Mouse (Mus musculus): ENCODE results near the gene Plpp1. TPM values are rescaled to one million over a fixed set of nuclear protein-coding genes. Genes with fewer than 3 reads are reported as not detected.

Plpp1 gene
- polyA plus RNA-seq (2015; fragmentation: Nextera tagmentation; extraction: Ambion mirVana) = 126 and 137 TPM in 2 replicates

GRCm38 (mm10) chr13:112800597-112801380 lies at the start of gene Plpp1:
TSS of gene Plpp1 (plus strand) at chr13:112800792.
- Histone ChIP-seq H3K27ac (replicated peaks) (peak within 1 kb of the TSS; percentile 95), H3K4me1 (replicated peaks; ENCODE audit: control insufficient read depth, insufficient read depth) (0 out of 2 replicates have a peak, but pooled peaks cover 2% of the 10 kb centered on the region), H3K4me2 (replicated peaks; ENCODE audit: low read depth) (peak within 1 kb of the TSS; percentile 71), H3K27me3 (ENCODE audit: control insufficient read depth, insufficient read depth, low read length) (no peaks in the 10 kb centered on the region), H3K9ac (ENCODE audit: low read length) (peak within 1 kb of the TSS; percentile 83), H3K36me3 (ENCODE audit: control insufficient read depth, insufficient read depth, low read length) (peaks cover 3% of the 10 kb centered on the region; the same call in 1 of the 2 replicates), H3K4me3 (ENCODE audit: low read depth, low read length) (peak within 1 kb of the TSS; percentile 85), H3K9me3 (ENCODE audit: control insufficient read depth, low read length) (no peaks in the 10 kb centered on the region)
- under 1% methylated on average over 75 of the region's 83 CpGs for whole genome bisulfite sequencing
- peak; percentile 99 for ATAC-seq (ENCODE audit: low FRiP score, low TSS enrichment)
- TF ChIP-seq EP300 (optimal IDR thresholded peaks at IDR 0.05) (no peak), CTCF (IDR thresholded peaks at IDR 0.05; ENCODE audit: low read depth) (no peak)
- peak; percentile 98 for DNase-seq (ENCODE audit: low spot score)

- Histone ChIP-seq H3K9me3 (ENCODE audit: control insufficient read depth, low read length) (no peaks in the 10 kb centered on the region), H3K4me1 (replicated peaks; ENCODE audit: control insufficient read depth, insufficient read depth) (peaks cover 3% of the 10 kb centered on the region; the same call in 1 of the 2 replicates), H3K36me3 (ENCODE audit: control insufficient read depth, insufficient read depth, low read length) (no peaks in the 10 kb centered on the region), H3K4me2 (replicated peaks; ENCODE audit: low read depth) (peak overlapping the region; percentile 24), H3K27ac (replicated peaks) (peak overlapping the region; percentile 86), H3K27me3 (ENCODE audit: control insufficient read depth, insufficient read depth, low read length) (no peaks in the 10 kb centered on the region), H3K4me3 (ENCODE audit: low read depth, low read length) (no peak overlapping the region), H3K9ac (ENCODE audit: low read length) (no peak overlapping the region)
- TF ChIP-seq CTCF (IDR thresholded peaks at IDR 0.05; ENCODE audit: low read depth) = 0 out of 2 replicates have a peak, but pooled peaks have one; percentile 1
- peak; percentile 37 for TF ChIP-seq EP300 (optimal IDR thresholded peaks at IDR 0.05)
- ATAC-seq (ENCODE audit: low FRiP score, low TSS enrichment) (peak; percentile 50; the same call in 1 of the 2 replicates), DNase-seq (ENCODE audit: low spot score) (peak; percentile 53)
- WGBS = 16% methylated on average over 18 of the region's 18 CpGs
Measured at GRCm38 (mm10) chr13:112751454-112752308, 48.9 kb upstream of the Plpp1 start.

- no peak for DNase-seq (ENCODE audit: low spot score)
- no peaks in the 10 kb centered on the region for H3K36me3 ChIP-seq (ENCODE audit: control insufficient read depth, insufficient read depth, low read length)
- H3K4me2 ChIP-seq (replicated peaks; ENCODE audit: low read depth) = no peak overlapping the region
- H3K9ac ChIP-seq (ENCODE audit: low read length) = no peak overlapping the region
- peak overlapping the region; percentile 86 for H3K27ac ChIP-seq (replicated peaks)
- no peak for ATAC-seq (ENCODE audit: low FRiP score, low TSS enrichment)
- WGBS = 48% methylated on average over 11 of the region's 11 CpGs
- no peaks in the 10 kb centered on the region for H3K27me3 ChIP-seq (ENCODE audit: control insufficient read depth, insufficient read depth, low read length)
- no peak for TF ChIP-seq CTCF (IDR thresholded peaks at IDR 0.05; ENCODE audit: low read depth)
- no peak for TF ChIP-seq EP300 (optimal IDR thresholded peaks at IDR 0.05)
- no peaks in the 10 kb centered on the region for H3K9me3 ChIP-seq (ENCODE audit: control insufficient read depth, low read length)
- peaks cover 3% of the 10 kb centered on the region; the same call in 1 of the 2 replicates for H3K4me1 ChIP-seq (replicated peaks; ENCODE audit: control insufficient read depth, insufficient read depth)
- no peak overlapping the region for H3K4me3 ChIP-seq (ENCODE audit: low read depth, low read length)
Measured at GRCm38 (mm10) chr13:112752309-112752975, 48.1 kb upstream of the Plpp1 start.

GRCm38 (mm10) chr13:112753522-112753921 lies 47.1 kb upstream of the Plpp1 start:
- H3K4me3 ChIP-seq (ENCODE audit: low read depth, low read length) = no peak overlapping the region
- WGBS = 68% methylated on average over 9 of the region's 9 CpGs
- TF ChIP-seq EP300 (optimal IDR thresholded peaks at IDR 0.05) = no peak
- TF ChIP-seq CTCF (IDR thresholded peaks at IDR 0.05; ENCODE audit: low read depth) = no peak
- H3K9ac ChIP-seq (ENCODE audit: low read length) = no peak overlapping the region
- H3K27me3 ChIP-seq (ENCODE audit: control insufficient read depth, insufficient read depth, low read length) = no peaks in the 10 kb centered on the region
- ATAC-seq (ENCODE audit: low FRiP score, low TSS enrichment) (no peak; the same call in 1 of the 2 replicates), DNase-seq (ENCODE audit: low spot score) (no peak)
- no peaks in the 10 kb centered on the region for H3K36me3 ChIP-seq (ENCODE audit: control insufficient read depth, insufficient read depth, low read length)
- peaks cover 5% of the 10 kb centered on the region; the same call in 1 of the 2 replicates for H3K4me1 ChIP-seq (replicated peaks; ENCODE audit: control insufficient read depth, insufficient read depth)
- H3K4me2 ChIP-seq (replicated peaks; ENCODE audit: low read depth) = no peak overlapping the region
- H3K9me3 ChIP-seq (ENCODE audit: control insufficient read depth, low read length) = no peaks in the 10 kb centered on the region
- peak overlapping the region; percentile 30; the same call in 1 of the 2 replicates for H3K27ac ChIP-seq (replicated peaks)

GRCm38 (mm10) chr13:112754871-112755270 lies 45.7 kb upstream of the Plpp1 start:
- ATAC-seq (ENCODE audit: low FRiP score, low TSS enrichment) (no peak), DNase-seq (ENCODE audit: low spot score) (no peak)
- peaks cover 7% of the 10 kb centered on the region; the same call in 1 of the 2 replicates for H3K4me1 ChIP-seq (replicated peaks; ENCODE audit: control insufficient read depth, insufficient read depth)
- no peaks in the 10 kb centered on the region for H3K27me3 ChIP-seq (ENCODE audit: control insufficient read depth, insufficient read depth, low read length)
- no peaks in the 10 kb centered on the region for H3K36me3 ChIP-seq (ENCODE audit: control insufficient read depth, insufficient read depth, low read length)
- H3K4me2 ChIP-seq (replicated peaks; ENCODE audit: low read depth) = no peak overlapping the region
- peak overlapping the region; percentile 88 for H3K27ac ChIP-seq (replicated peaks)
- TF ChIP-seq EP300 (optimal IDR thresholded peaks at IDR 0.05) = no peak
- TF ChIP-seq CTCF (IDR thresholded peaks at IDR 0.05; ENCODE audit: low read depth) = peak; percentile 26; the same call in 1 of the 2 replicates
- 33% methylated on average over 4 of the region's 4 CpGs for WGBS
- H3K9me3 ChIP-seq (ENCODE audit: control insufficient read depth, low read length) = no peaks in the 10 kb centered on the region
- no peak overlapping the region for H3K4me3 ChIP-seq (ENCODE audit: low read depth, low read length)
- H3K9ac ChIP-seq (ENCODE audit: low read length) = no peak overlapping the region

All from stomach, postnatal 0 days (tissue).